30 mouse cellular contexts compared by ENCODE assay signal in the genomic region with DNA sequence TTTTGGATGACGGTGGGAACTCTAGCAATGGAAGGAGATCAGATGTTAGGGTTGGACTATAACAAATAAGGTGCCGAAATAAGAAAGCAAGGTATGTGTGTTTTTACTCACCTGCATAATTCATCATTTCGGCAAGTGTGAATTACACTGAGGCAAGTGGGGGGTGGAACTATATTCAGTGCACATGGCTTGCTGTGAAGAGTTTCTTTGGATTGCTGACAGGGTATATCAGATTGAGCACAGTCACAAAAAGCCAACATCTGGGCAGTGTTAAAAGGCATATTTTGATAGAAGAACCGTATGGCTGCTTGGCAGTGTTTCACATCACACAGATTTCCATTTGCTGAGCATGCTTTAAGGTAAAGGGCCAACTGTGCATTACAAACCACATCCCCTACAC. TPM values are rescaled to one million over a fixed set of nuclear protein-coding genes. Genes with fewer than 3 reads are reported as not detected.
"Had no signal": no experiment of that assay in that cellular context is flagged by ENCODE, and none has a peak within 500 bp of the region (broad histone marks: within the 10 kb centered on the region; RNA-seq: fewer than 3 reads in every experiment).

No protein-coding gene starts in this region.

- H3K9ac ChIP-seq: liver, embryonic 12.5 days; liver, embryonic 15.5 days; lung, embryonic 15.5 days; midbrain, embryonic 13.5 days; neural tube, embryonic 13.5 days had no signal

- H3K27ac ChIP-seq: kidney, postnatal 0 days; liver, embryonic 12.5 days; liver, embryonic 15.5 days; lung, embryonic 15.5 days; midbrain, embryonic 10.5 days; midbrain, embryonic 13.5 days; neural tube, embryonic 13.5 days had no signal

- DNase-seq: kidney, adult 2 months; kidney, postnatal 36 days; left cerebral cortex, postnatal 4 days; liver; lung, adult 18-20 months; lung, postnatal 10 days; lung, postnatal 36 days; retina, postnatal 1 day; thymus, adult 18-20 months; thymus, postnatal 4 days had no signal

- H3K36me3 ChIP-seq: liver, embryonic 12.5 days; liver, embryonic 15.5 days; lung, embryonic 15.5 days; midbrain, embryonic 10.5 days; midbrain, embryonic 13.5 days; neural tube, embryonic 13.5 days had no signal

- H3K4me1 ChIP-seq: liver, embryonic 12.5 days; liver, embryonic 15.5 days; lung, embryonic 15.5 days; megakaryocyte, embryonic 14.5 days; midbrain, embryonic 10.5 days; midbrain, embryonic 13.5 days; neural tube, embryonic 13.5 days had no signal

- H3K27me3 ChIP-seq: liver, embryonic 12.5 days; liver, embryonic 15.5 days; lung, embryonic 15.5 days; megakaryocyte, embryonic 14.5 days; midbrain, embryonic 13.5 days; neural tube, embryonic 13.5 days had no signal

- H3K4me2 ChIP-seq: liver, embryonic 12.5 days; liver, embryonic 15.5 days; lung, embryonic 15.5 days; midbrain, embryonic 13.5 days; neural tube, embryonic 13.5 days had no signal

- H3K4me3 ChIP-seq: liver, embryonic 12.5 days; liver, embryonic 15.5 days; lung, embryonic 15.5 days; megakaryocyte, embryonic 14.5 days; midbrain, embryonic 10.5 days; midbrain, embryonic 13.5 days; myocyte; neural tube, embryonic 13.5 days had no signal

- H3K9me3 ChIP-seq: liver, embryonic 12.5 days; liver, embryonic 15.5 days; lung, embryonic 15.5 days; midbrain, embryonic 10.5 days; midbrain, embryonic 13.5 days; neural tube, embryonic 13.5 days had no signal

- ATAC-seq: liver, embryonic 12.5 days; midbrain, embryonic 13.5 days; midbrain, embryonic 16.5 days had no signal

RNA-seq across cellular contexts. Expression of a gene that starts 16.5 kb away (rescaled TPM):
- total RNA-seq: layer of hippocampus, postnatal 25 days; left cerebral cortex, adult 18-20 months; left cerebral cortex, postnatal 10 days; left cerebral cortex, postnatal 4 days; monocyte, adult 5-6 weeks; neutrophil, adult 5-6 weeks had no signal
- polyA plus RNA-seq: kidney, adult 2 months; kidney, embryonic 14.5 days; kidney, postnatal 0 days; liver, embryonic 12.5 days; liver, embryonic 15.5 days; lung, embryonic 15.5 days; midbrain, embryonic 10.5 days; midbrain, embryonic 13.5 days; midbrain, embryonic 16.5 days; neural tube, embryonic 13.5 days; small intestine, adult 2 months; spleen, adult 2 months; stomach, embryonic 16.5 days; testis, adult 2 months had no signal
